ENCODE assay signal across 11 mouse cellular contexts in the genomic region with DNA sequence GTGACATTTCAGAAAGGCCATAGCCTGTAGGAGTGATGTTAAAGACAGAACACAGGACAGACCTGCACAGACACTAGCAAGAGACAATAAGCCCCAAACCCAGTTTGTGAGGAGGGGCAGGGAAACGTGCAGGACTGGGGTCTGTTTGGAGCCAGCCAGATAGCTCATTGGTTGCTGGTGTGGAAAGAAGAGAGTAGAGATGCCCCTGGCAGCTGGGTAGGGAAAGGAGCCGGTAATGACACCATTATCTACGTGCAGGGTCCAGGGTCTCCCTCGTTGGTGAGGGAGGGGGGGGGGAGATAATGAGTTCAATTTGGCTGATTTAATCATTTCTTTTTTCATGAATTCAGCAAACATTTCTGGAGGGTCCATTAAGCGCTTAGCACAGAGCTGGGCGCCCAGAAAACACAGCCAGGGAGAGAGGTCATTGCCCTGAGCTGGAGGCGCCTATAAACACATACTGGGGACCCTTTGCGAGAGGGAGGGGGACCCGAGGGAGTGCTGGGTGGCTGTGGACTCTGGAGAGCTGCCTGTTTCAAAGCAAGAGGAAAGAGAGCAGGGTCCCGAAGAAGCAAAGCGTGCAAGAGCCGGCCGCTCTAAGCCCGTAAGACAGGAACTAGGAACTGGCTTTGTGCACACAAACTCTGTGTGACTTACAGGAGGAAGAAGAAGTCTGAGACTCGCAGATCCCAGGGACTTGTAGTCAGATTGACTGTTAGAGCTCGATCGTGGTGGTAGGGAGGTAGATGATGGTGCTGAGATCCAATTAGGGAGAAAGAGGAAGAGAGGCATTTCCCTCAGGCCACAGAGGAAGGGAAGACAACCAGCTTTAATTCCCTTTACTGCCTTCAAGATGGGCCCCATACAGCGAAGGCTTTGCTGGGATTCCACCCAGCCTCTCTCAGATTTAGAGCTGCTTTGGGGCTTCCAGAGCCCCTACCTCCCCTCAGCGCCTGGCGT. TPM values are rescaled to one million over a fixed set of nuclear protein-coding genes. Genes with fewer than 3 reads are reported as not detected.
DNase-seq lines count a peak whose midpoint lies in the region; ATAC-seq and TF ChIP-seq lines count a peak whose summit lies in the region.
"Had no signal": no experiment of that assay in that cellular context is flagged by ENCODE, and none has a peak within 500 bp of the region (broad histone marks: within the 10 kb centered on the region; RNA-seq: fewer than 3 reads in every experiment).

No protein-coding gene starts in this region.

- H3K4me1 ChIP-seq in midbrain, embryonic 12.5 days = peaks cover 37% of the 10 kb centered on the region
- peaks cover 10% of the 10 kb centered on the region; the same call in 1 of the 2 replicates for H3K4me1 ChIP-seq in midbrain, postnatal 0 days (ENCODE audit: insufficient read depth, low read length)
- peaks cover 96% of the 10 kb centered on the region for H3K4me1 ChIP-seq in limb, embryonic 10.5 days

- peak overlapping the region; percentile 21; the same call in 1 of the 2 replicates for H3K4me2 ChIP-seq in midbrain, embryonic 12.5 days (replicated peaks)
- no peak overlapping the region for H3K4me2 ChIP-seq in midbrain, postnatal 0 days (ENCODE audit: low read depth, low read length, poor library complexity, severe bottlenecking)

- 13% methylated on average over 20 of the region's 20 CpGs for WGBS in midbrain, embryonic 12.5 days
- WGBS in midbrain, postnatal 0 days = 29% methylated on average over 20 of the region's 20 CpGs
- WGBS in limb, embryonic 10.5 days = 15% methylated on average over 20 of the region's 20 CpGs

- H3K9me3 ChIP-seq in midbrain, embryonic 12.5 days = no peaks in the 10 kb centered on the region
- H3K9me3 ChIP-seq in midbrain, postnatal 0 days (ENCODE audit: low read length) = no peaks in the 10 kb centered on the region
- no peaks in the 10 kb centered on the region for H3K9me3 ChIP-seq in limb, embryonic 10.5 days (replicated peaks)

- H3K27ac ChIP-seq in gastrocnemius, adult 2 months = no peak overlapping the region
- H3K27ac ChIP-seq in midbrain, embryonic 12.5 days (replicated peaks) = peak overlapping the region; percentile 63
- H3K27ac ChIP-seq in midbrain, postnatal 0 days (ENCODE audit: low read depth, low read length) = no peak overlapping the region
- peak overlapping the region; percentile 83 for H3K27ac ChIP-seq in limb, embryonic 10.5 days

- H3K36me3 ChIP-seq in midbrain, embryonic 12.5 days = no peaks in the 10 kb centered on the region
- no peaks in the 10 kb centered on the region for H3K36me3 ChIP-seq in midbrain, postnatal 0 days (ENCODE audit: insufficient read depth, low read length)
- no peaks in the 10 kb centered on the region for H3K36me3 ChIP-seq in limb, embryonic 10.5 days

- TF ChIP-seq CTCF in gastrocnemius, adult 2 months (IDR thresholded peaks at IDR 0.05) = no peak
- no peak for TF ChIP-seq CTCF in midbrain, postnatal 0 days (IDR thresholded peaks at IDR 0.05)

- 0 out of 2 replicates have a peak overlapping the region, but pooled peaks have one; percentile 25 for H3K9ac ChIP-seq in midbrain, embryonic 12.5 days (replicated peaks)
- H3K9ac ChIP-seq in midbrain, postnatal 0 days (replicated peaks; ENCODE audit: low read length, poor library complexity, severe bottlenecking) = no peak overlapping the region

- H3K4me3 ChIP-seq in gastrocnemius, adult 2 months = no peak overlapping the region
- no peak overlapping the region for H3K4me3 ChIP-seq in midbrain, embryonic 12.5 days
- no peak overlapping the region for H3K4me3 ChIP-seq in midbrain, postnatal 0 days (ENCODE audit: low read depth, low read length)
- H3K4me3 ChIP-seq in limb, embryonic 10.5 days = peak overlapping the region; percentile 21; the same call in 1 of the 2 replicates

- ATAC-seq in midbrain, embryonic 12.5 days (ENCODE audit: low FRiP score, low read depth) = no peak
- no peak for ATAC-seq in midbrain, postnatal 0 days (ENCODE audit: low FRiP score)
- ATAC-seq: Patski had no signal

- peak; percentile 8 for DNase-seq in gastrocnemius, adult 2 months
- no peak for DNase-seq in gastrocnemius, adult 8-10 months (ENCODE audit: low spot score in 2 of 2)
- DNase-seq in midbrain, postnatal 0 days (ENCODE audit: low spot score) = no peak
- DNase-seq in limb, embryonic 10.5 days (ENCODE audit: low spot score) = no peak
- peak; percentile 30 for DNase-seq in retina, postnatal 1 day
- no peak for DNase-seq in thymus, postnatal 0 days (ENCODE audit: low spot score)
- DNase-seq in gastrocnemius, postnatal 25 days = no peak
- DNase-seq: kidney, adult 18-20 months; thymus, adult 2 months had no signal

- peaks cover 47% of the 10 kb centered on the region for H3K27me3 ChIP-seq in midbrain, embryonic 12.5 days
- 0 out of 2 replicates have a peak, but pooled peaks cover 3% of the 10 kb centered on the region for H3K27me3 ChIP-seq in midbrain, postnatal 0 days (ENCODE audit: insufficient read depth, low read length)
- 0 out of 2 replicates have a peak, but pooled peaks cover 3% of the 10 kb centered on the region for H3K27me3 ChIP-seq in limb, embryonic 10.5 days (ENCODE audit: low read depth, poor library complexity, severe bottlenecking)

- intact Hi-C loops in gastrocnemius, adult 2 months (cut with DNase I) = no loop called here

RNA-seq across cellular contexts. Expression of a gene that starts 56.2 kb away (rescaled TPM):
- 1 to 10 TPM in 1 of 2 experiments, under 1 TPM in 1; 0.45 to 1.7 TPM for total RNA-seq in gastrocnemius, adult 2 months (2021)
- 1 to 10 TPM in 2 of 4 experiments, under 1 TPM in 2; 0.56 to 1.9 (median 0.95) TPM for total RNA-seq in gastrocnemius, adult 8-10 months (2022)
- 87.5 and 95.9 TPM in 2 replicates for polyA plus RNA-seq in midbrain, embryonic 12.5 days (2016; fragmentation: Nextera tagmentation; extraction: Ambion mirVana)
- total RNA-seq in midbrain, postnatal 0 days (2014; rRNA removed) = 22.1 and 38.8 TPM in 2 replicates
- 41.4 and 47.5 TPM in 2 replicates for polyA plus RNA-seq in midbrain, postnatal 0 days (2015; fragmentation: Nextera tagmentation; extraction: Ambion mirVana)
- polyA plus RNA-seq in limb, embryonic 10.5 days (2016; fragmentation: Nextera tagmentation; extraction: Ambion mirVana) = 106 and 159 TPM in 2 replicates
- polyA plus RNA-seq in thymus, postnatal 0 days (2015; fragmentation: Nextera tagmentation; extraction: Ambion mirVana) = 32.6 and 43.5 TPM in 2 replicates
- total RNA-seq in gastrocnemius, postnatal 25 days (2021) = 10 to 100 TPM in 1 of 2 experiments, 1 to 10 TPM in 1; 9.4 to 12.8 TPM
- polyA plus RNA-seq: Patski had no signal

Comparison
In these comparisons a context has a peak if more than half of its experiments do, and no peak if none do; other contexts are left out.
1. DNase-seq: peak in gastrocnemius, adult 2 months (single experiment) and retina, postnatal 1 day (single experiment); none in gastrocnemius, adult 8-10 months (0 of 2), midbrain, postnatal 0 days (single experiment), limb, embryonic 10.5 days (single experiment), thymus, postnatal 0 days (single experiment) and gastrocnemius, postnatal 25 days (single experiment).
2. H3K27ac ChIP-seq: peak in midbrain, embryonic 12.5 days (single experiment) and limb, embryonic 10.5 days (single experiment); none in gastrocnemius, adult 2 months (single experiment) and midbrain, postnatal 0 days (single experiment).